Mouse (Mus musculus) cerebellum, postnatal 4 days (tissue): ENCODE measurements at regions not wholly inside any gene's neighbourhood (a gene's known extent, or its start where the extent isn't known, plus 50 kb on each side); places are given as distances from the start of the nearest gene placed in this dataset.

Source experiments
- DNase-seq, 2 experiments: peaks; one replicate each; pipeline ENCODE4 v3.0.0; 2022; ENCODE audit warnings: low spot score in 2 of 2, mixed read lengths in 1 of 2

DNA sequence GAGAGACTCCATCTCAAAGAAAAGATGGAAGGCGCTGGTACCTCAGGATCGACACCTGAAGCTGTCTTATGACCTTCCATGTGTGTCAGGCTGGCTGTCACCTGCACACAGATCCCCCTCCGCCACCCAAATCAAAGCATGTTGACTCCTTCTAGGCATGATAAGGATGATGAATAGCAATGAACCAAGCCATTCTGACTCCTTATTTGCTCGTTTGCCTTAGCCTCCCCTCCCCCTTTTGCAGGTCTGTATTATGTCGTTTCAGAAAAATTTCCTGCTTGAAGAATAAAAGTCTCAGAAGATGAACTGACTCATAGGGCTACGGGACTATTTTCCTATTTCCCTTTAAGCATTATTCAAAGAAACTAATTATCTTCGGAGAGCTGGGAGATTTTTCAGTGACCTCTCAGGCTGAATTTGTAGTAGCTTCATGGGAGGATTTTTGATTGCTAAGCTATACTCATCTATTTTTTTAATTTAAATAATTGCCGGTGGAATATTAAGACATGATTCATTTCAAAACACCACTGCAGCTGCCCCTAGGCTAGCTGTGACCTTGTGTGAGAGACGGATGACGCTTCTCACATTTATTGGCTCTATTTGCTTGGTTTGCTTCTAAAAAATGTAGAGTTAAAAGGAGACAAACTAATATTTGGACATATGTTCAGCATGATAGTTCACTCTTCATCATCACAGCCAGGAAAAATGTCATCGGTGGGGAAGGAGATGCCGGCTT lies 72.4 kb upstream of the Zc3h12c start:
- no peak for DNase-seq

DNA sequence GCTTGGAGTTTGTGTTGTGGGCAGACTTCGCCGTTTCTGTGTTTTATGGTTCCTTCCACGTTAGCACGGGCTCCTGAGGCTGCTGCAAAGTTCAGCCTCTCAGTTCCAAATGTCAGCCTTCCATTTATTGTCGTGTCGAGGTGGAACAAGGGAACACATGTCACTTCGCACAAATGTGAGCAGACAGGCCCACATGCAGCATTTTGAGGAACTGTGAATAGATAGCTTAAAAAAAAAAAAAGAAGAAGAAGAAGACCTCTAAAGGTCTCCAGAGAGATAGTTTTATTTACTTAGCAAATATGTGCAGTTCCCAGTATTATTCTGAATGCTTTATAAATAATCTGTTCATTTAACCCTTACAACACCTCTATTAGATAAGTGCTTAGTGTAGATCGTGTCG lies 66.4 kb upstream of the Zc3h12c start:
- no peak for DNase-seq

DNA sequence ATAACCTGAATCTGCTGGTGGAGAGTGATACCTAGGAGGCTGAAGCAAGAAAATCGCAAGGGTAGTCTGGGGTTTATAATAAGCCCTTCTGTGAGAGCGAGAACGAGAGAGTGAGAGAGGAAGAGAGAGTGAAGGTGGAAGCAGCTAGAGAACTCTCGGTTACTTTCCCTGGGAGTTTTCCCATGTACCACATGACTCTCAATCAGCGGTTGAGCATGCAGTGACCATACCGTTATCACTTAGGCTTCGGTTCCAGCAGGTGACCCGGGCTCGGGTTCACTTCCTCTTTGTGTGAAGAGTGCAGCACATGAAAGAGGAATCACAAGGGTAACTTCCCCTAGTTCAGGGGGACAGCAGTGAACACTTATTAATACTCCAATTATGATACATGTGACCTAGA lies 61.2 kb upstream of the Zc3h12c start:
- no peak for DNase-seq

DNA sequence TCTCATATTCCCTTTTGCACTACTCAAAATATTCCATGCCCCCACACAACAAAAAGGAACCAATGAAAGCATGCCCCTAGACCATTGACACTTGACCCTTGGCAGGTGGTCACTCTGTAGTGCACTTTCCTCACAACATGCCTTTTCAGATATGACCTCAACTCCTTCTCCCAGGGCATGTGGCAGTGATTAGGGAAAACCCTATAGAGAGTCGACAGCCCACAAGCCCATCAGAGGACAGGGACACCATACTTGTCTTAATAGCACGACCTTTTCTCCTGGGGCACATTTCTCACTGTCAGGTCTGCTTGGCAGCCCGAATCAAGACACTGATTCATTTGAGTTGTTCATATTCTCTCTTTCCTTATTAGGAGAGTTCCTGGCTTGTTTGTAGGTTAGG lies 57.3 kb upstream of the Zc3h12c start:
- no peak for DNase-seq

DNA sequence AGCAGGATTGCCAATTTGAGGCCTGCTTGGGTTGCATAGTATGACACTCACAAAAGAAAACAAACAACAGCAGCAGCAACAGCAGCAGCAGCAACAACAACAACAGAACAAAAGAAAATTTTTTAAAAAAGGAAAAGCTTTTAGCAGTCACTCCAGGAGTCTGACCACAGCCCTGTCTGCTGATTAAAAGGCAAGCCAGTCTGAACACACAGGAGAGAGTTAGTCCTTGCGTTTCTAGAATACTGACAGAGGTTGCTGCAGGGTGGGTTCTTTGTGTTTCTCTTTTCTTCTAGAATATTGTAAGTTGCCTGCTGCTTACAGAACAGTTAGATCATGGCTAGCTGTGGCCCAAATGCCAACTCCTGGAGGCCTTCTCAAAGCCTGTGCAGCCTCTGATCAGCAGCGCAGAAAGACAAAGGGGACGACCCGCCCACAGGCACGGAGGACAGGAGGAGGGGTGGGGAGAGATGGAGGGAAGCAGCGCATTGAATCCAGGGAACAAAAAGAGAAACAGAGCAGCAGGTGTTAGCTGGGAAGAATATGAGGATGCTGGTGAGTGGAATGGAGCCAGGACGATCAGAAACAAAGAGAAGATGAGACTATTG lies 55.2 kb upstream of the Zc3h12c start:
- peak in 1 of 2 experiments; percentile 39 for DNase-seq
